Mouse (Mus musculus): ENCODE data around the gene Chd5.

Gene Chd5

GRCm38 (mm10) chr4:152317631-152318033, 20.8 kb upstream of the Chd5 start:
- no peak for DNase-seq (ENCODE audit: low read depth, low spot score)

GRCm38 (mm10) chr4:152318517-152319234, 19.8 kb upstream of the Chd5 start, which contains the start of gene Rnf207:
Gene Rnf207, minus strand, starts transcription at chr4:152318993.
- no peak for DNase-seq (ENCODE audit: low read depth, low spot score)

DNA sequence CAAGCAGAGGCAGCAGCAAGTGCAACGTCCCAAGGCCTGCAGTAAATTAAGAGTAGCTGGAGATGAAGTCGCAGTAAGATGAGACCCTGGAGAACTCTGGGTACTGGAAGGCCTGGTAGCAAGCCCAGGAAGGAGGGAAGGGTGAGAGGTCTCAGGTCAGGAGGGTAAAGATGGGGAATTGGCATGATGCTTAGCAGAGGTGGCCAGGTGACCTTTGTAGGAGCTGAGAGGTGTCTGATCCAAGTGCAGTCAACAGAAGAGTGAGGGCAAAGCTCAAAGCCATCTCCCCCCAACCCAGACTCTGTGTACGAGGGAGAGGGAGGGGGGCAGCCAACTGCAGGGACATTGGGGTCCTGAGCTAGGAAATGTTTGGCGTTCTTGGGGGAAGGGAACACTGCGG, 17.0 kb upstream of the Chd5 start:
- DNase-seq (ENCODE audit: low read depth, low spot score) = no peak

DNA sequence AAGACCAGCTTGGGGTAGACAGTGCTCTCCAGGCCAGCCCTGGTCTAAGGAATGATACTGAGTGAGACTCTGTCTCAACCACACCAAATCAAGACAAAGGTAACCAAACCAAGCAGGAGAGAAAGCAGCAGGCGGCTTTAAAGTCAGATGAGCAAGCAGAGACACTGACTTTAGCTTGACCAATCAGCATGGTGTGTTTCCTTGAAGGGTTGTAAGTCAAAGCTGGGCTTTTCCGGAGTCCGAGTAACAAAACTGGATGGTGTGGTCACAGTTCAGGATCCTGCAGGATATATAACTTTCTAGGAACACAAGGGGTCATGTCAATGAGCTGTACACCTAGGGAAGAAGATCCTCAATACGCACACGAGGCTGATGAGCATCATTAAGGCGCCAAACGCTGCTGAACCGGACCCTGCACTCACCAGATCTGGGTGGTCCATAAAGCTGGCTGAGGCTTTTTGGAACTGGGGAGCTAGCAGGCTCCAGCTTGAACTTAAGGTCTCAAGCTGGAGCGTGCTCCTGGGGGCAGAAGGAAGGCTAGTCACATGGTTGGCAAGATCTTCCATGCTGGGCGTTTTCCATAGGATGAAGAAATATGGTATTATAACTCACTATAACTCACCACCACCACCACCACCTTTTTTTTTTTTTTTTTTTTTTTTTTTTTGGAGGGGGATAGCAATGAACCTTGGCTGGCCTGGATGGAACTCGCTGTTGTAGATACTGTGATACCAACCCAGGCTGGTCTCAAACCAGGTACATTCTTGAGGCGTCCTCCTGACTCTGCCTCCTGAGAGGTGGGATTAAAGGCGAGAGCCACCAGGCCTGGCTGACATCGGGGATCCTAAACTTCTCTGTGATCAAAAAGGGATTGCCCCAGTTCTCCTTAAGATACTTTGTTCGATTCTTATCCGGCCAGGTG, 13.5 kb upstream of the Chd5 start:
- DNase-seq (ENCODE audit: low read depth, low spot score) = no peak

- DNase-seq (ENCODE audit: low read depth, low spot score) = peak; percentile 93
Measured at GRCm38 (mm10) chr4:152325574-152326411, 12.7 kb upstream of the Chd5 start, which contains the start of gene Rpl22. Gene Rpl22, plus strand, starts transcription at chr4:152325742.

GRCm38 (mm10) chr4:152326543-152326942, 11.9 kb upstream of the Chd5 start:
- DNase-seq (ENCODE audit: low read depth, low spot score) = no peak

DNA sequence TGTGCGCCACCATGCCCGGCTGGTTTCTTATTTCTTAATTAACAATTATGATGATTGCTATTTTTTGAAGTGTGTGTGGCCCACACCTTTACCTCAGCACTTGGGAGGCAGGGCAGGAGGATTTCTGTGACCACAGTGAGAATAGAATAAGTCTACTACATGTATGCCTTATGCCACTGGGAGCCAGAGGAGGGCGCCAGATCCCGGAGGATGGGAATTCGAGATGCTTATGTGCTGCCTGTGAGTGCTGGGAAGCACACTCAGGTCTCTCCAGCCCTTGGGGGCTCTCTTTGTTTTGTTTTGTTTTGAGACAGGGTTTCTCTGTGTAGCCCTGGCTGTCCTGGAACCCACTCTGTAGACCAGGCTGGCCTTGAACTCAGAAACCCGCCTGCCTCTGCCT, 9.8 kb upstream of the Chd5 start:
- DNase-seq (ENCODE audit: low read depth, low spot score) = no peak

GRCm38 (mm10) chr4:152332952-152333351, 5.5 kb upstream of the Chd5 start:
- peak; percentile 73 for DNase-seq (ENCODE audit: low read depth, low spot score)

DNA sequence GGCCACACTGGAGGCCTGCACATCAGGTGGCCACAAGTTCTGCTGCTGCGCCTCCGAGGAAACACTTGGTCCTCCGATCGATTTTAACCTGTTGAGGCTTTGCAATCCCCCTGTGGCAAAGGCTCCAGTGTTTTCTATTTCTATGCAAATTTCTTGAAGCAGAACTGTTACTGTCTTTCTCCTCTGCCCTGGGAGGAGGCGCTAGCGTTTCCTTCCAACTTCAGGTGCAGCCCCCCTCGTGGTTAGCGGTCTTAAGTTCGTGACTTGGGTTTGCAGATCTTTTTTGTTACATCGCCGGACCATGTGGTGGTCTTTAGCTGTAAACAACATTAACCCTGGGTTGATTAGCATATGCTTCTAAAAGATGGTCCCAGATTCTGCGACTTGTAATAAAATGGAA, 4.9 kb upstream of the Chd5 start:
- no peak for DNase-seq (ENCODE audit: low read depth, low spot score)

GRCm38 (mm10) chr4:152337772-152338171, 679 bp upstream of the Chd5 start:
- DNase-seq (ENCODE audit: low read depth, low spot score) = no peak

DNA sequence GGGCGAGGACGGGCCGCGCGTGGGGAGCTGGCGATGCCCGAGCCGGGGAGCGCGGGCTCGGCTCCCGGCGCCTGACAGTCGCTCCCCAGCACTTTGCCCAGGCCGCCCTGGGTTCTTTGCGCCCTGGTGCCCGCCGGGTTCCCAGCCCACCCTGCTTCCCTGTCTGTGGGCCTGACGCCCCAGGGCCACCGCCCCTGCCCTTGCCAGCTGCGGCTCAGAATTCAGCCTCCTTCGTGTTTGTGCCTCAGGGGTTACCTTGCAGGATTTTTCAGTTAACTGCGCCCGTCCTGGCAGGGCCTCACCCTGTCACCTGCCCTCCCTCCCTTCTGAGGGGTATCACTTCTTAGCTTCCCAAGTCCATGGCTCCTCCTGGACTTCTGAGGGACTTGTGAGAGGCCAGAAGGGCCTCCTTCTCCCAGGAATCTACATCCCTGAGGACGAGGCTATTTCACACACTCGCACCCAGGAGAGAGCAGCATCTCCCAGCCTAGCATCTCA, 891 bp downstream of the Chd5 start:
- no peak for DNase-seq (ENCODE audit: low read depth, low spot score)

GRCm38 (mm10) chr4:152340584-152341284, 2.3 kb downstream of the Chd5 start:
- no peak for DNase-seq (ENCODE audit: low read depth, low spot score)

DNA sequence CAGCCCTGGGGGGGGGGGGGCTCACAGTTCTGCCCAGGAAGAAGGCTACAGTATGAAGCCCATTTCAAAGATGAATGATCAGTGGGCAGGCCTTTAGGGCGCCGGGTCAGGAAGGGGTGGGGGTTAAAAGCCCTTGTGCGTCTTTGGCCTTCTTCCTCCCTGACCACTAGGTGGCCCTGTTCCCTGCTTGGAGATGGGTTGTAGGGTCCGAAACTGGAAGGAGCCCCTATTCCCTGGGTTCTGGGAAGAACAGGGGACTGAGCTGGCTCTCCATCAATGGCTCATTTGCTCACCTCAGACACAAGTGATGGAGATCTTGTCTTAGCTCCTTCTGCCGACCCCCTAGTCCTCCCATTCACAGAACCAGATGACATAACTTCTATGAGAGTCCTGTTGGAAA, 4.8 kb downstream of the Chd5 start:
- no peak for DNase-seq (ENCODE audit: low read depth, low spot score)

DNA sequence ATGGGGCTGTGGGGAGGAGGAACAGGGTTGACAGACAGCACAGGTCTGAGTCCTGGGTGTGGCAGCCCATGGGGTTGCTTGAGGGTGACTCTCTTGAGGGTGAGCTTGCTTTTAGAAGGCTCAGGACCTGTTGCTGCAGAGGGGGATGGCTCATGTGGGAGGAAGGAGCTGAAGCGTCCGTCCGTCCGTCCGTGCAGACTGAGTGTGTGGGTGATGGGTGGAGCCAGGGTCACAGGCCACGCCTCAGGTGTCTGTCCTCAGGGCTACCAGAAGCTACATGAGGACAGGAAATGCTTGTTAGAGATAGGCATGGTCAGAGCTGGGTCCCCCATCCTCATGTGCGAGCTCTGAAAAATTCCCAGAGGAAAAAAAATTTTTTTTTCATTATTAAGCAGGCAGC, 6.2 kb downstream of the Chd5 start:
- DNase-seq (ENCODE audit: low read depth, low spot score) = no peak

DNA sequence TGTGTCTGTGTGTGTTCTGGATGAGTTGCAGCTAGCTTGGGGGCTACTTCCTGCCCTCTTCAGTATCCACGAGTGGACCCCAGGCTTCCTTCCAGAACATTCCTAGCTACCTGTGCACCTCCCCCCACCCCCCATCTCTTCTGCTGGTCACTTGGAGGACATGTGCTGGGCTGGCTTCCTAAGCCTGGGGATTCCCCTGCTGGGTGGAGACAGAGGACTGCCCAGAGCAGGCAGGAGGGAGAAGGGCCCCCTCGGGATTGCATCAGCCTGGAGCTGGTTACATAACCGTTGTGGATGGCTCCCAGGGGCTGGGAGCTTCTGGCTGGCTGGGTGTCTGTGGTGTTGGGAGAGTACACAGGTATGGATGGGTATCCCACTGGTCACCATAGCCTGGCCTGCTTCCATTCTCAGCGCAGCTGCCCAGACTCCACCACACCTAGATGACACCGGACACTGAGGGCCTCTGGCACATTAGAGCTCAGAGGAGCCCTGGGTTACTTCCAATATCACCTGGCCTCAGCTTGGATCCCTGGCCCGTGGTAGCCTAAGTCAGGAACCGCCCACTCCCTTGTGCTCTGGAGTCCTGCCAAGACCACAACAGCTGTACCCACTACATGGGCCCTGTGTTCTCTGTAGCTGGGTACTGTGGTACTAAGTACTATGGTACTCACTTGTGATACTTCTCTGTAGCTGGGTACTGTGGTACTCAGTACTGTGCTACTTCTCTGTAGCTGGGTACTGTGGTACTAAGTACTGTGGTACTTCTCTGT, 6.9 kb downstream of the Chd5 start:
- no peak for DNase-seq (ENCODE audit: low read depth, low spot score)

GRCm38 (mm10) chr4:152349837-152350381, 11.5 kb downstream of the Chd5 start:
- no peak for DNase-seq (ENCODE audit: low read depth, low spot score)

DNA sequence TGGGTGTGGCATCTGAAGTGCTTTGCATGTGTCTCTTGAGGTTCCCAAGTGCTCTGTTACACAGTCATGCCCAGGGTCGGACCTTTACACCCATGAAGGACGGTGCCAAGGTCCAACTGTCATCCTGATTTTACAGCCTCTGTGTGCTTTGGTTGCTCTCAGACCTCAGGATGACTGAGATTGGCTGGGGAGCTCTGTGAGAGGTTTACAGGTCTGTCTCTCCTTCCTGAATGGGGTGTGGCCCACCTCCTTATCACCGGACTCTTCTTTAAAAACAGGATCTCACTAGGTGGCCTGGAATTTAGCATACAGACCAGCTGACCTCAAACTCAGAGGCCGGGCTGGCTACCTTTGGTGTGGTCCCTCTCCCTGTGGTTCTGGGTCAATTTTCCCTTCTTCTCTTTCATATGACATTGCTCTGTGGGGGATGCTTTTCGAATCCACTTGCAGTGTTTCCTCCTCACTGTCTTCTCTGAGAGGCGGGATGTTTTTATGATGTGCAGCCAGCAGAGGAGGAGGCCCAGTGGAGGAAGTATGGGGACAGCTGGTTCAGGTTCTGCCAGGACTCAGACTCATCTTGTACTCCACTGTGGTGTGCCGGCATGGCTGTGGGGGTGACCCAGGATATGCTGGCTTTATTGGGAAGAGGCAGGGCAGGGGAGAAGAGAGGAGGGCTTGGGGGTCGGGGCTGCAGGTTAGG, 12.4 kb downstream of the Chd5 start:
- DNase-seq (ENCODE audit: low read depth, low spot score) = no peak

- peak; percentile 49 for DNase-seq (ENCODE audit: low read depth, low spot score)
Measured at GRCm38 (mm10) chr4:152351422-152352305, 13.2 kb downstream of the Chd5 start.

Data from retina, postnatal 7 days (tissue).